Mouse (Mus musculus) lung, embryonic 15.5 days (tissue): ENCODE data around the gene Col18a1. TPM values are rescaled to one million over a fixed set of nuclear protein-coding genes. Genes with fewer than 3 reads are reported as not detected.

Source experiments
- ATAC-seq: fragments of 200-750 bp; cut with Nextera tagmentation; 2 replicates; pipeline ENCODE4 v1.8.0; 2017; ENCODE audit warnings: moderate number of reproducible peaks, borderline replicate concordance; ENCODE audit not compliant: low FRiP score, low TSS enrichment; ENCODE audit errors: extremely low read depth
- H3K27ac ChIP-seq: fragments of 300-500 bp; sonication (generic); 2 replicates; pipeline ENCODE4 v1.5.1; 2015; ENCODE audit warnings: moderate library complexity, mild to moderate bottlenecking, inconsistent platforms
- H3K27me3 ChIP-seq: fragments of 300-500 bp; sonication (generic); 2 replicates; pipeline ENCODE4 v1.6.1; 2015; ENCODE audit warnings: inconsistent platforms
- H3K36me3 ChIP-seq: fragments of 300-500 bp; sonication (generic); 2 replicates; pipeline ENCODE4 v1.6.1; 2015; ENCODE audit warnings: inconsistent platforms
- H3K4me1 ChIP-seq: fragments of 300-500 bp; sonication (generic); 2 replicates; pipeline ENCODE4 v1.6.1; 2015; ENCODE audit warnings: inconsistent platforms
- H3K4me2 ChIP-seq: fragments of 300-500 bp; sonication (generic); 2 replicates; pipeline ENCODE4 v1.6.1; 2015; ENCODE audit warnings: inconsistent platforms, mild to moderate bottlenecking, moderate library complexity
- H3K4me3 ChIP-seq: fragments of 300-500 bp; sonication (generic); 2 replicates; pipeline ENCODE4 v1.5.1; 2015; ENCODE audit warnings: mild to moderate bottlenecking, inconsistent platforms
- H3K9ac ChIP-seq: fragments of 300-500 bp; sonication (generic); 2 replicates; pipeline ENCODE4 v1.6.1; 2015; ENCODE audit warnings: inconsistent platforms
- H3K9me3 ChIP-seq: fragments of 300-500 bp; sonication (generic); 2 replicates; pipeline ENCODE4 v1.6.1; 2016; ENCODE audit warnings: inconsistent platforms
- WGBS: fragments of 180-500 bp; shearing (Covaris S2); methylation state at CpG from one replicate; pipeline ENCODE4 v1.1.7; 2015; 5-methylcytosine and 5-hydroxymethylcytosine counted together
- polyA plus RNA-seq: library from polyadenylated mRNA; unstranded; fragments of >200 nt; fragmentation: Nextera tagmentation; extraction: Ambion mirVana; gene quantifications from 2 replicates; pipeline ENCODE4 v1.2.1, GENCODE M21; 2015

Gene Col18a1
- polyA plus RNA-seq, 1 experiment from 2014 or later: 283 TPM

- Histone ChIP-seq H3K9me3 (no peaks in the 10 kb centered on the region), H3K36me3 (no peaks in the 10 kb centered on the region), H3K27ac (no peak overlapping the region), H3K9ac (no peak overlapping the region), H3K4me1 (peaks cover 14% of the 10 kb centered on the region), H3K4me3 (no peak overlapping the region), H3K4me2 (no peak overlapping the region), H3K27me3 (no peaks in the 10 kb centered on the region)
- ATAC-seq: no peak
- 85% methylated on average over 9 of the region's 9 CpGs for WGBS
Observed at GRCm38 (mm10) chr10:77200295-77200694, 33.9 kb upstream of the Col18a1 start.

- H3K4me1 ChIP-seq: 0 out of 2 replicates have a peak, but pooled peaks cover 5% of the 10 kb centered on the region
- WGBS: 52% methylated on average over 2 of the region's 2 CpGs
- ATAC-seq: no peak
- no peak overlapping the region for H3K9ac ChIP-seq
- no peak overlapping the region for H3K4me3 ChIP-seq
- no peak overlapping the region for H3K27ac ChIP-seq
- H3K9me3 ChIP-seq: no peaks in the 10 kb centered on the region
- H3K36me3 ChIP-seq: no peaks in the 10 kb centered on the region
- no peak overlapping the region for H3K4me2 ChIP-seq
- H3K27me3 ChIP-seq: no peaks in the 10 kb centered on the region
Observed at GRCm38 (mm10) chr10:77199229-77199628, 32.9 kb upstream of the Col18a1 start.

- no peak overlapping the region for H3K9ac ChIP-seq
- H3K27ac ChIP-seq: no peak overlapping the region
- no peaks in the 10 kb centered on the region for H3K4me1 ChIP-seq
- no peak for ATAC-seq
- no peaks in the 10 kb centered on the region for H3K36me3 ChIP-seq
- WGBS: 25% methylated on average over 9 of the region's 9 CpGs
- no peak overlapping the region for H3K4me2 ChIP-seq
- no peak overlapping the region for H3K4me3 ChIP-seq
- no peaks in the 10 kb centered on the region for H3K27me3 ChIP-seq
- no peaks in the 10 kb centered on the region for H3K9me3 ChIP-seq
Observed at GRCm38 (mm10) chr10:77197469-77198209, 31.3 kb upstream of the Col18a1 start.

GRCm38 (mm10) chr10:77196676-77197075 lies 30.3 kb upstream of the Col18a1 start:
- Histone ChIP-seq H3K27ac (no peak overlapping the region), H3K4me1 (0 out of 2 replicates have a peak, but pooled peaks cover 4% of the 10 kb centered on the region), H3K27me3 (no peaks in the 10 kb centered on the region), H3K4me3 (no peak overlapping the region), H3K4me2 (no peak overlapping the region), H3K9ac (no peak overlapping the region), H3K9me3 (no peaks in the 10 kb centered on the region), H3K36me3 (no peaks in the 10 kb centered on the region)
- 82% methylated on average over 4 of the region's 4 CpGs for WGBS
- no peak for ATAC-seq

- no peaks in the 10 kb centered on the region for H3K27me3 ChIP-seq
- H3K9ac ChIP-seq: no peak overlapping the region
- H3K4me2 ChIP-seq: no peak overlapping the region
- no peaks in the 10 kb centered on the region for H3K9me3 ChIP-seq
- no peak for ATAC-seq
- WGBS: 70% methylated on average over 3 of the region's 3 CpGs
- no peak overlapping the region for H3K4me3 ChIP-seq
- no peak overlapping the region for H3K27ac ChIP-seq
- peaks cover 9% of the 10 kb centered on the region; the same call in 1 of the 2 replicates for H3K4me1 ChIP-seq
- no peaks in the 10 kb centered on the region for H3K36me3 ChIP-seq
Observed at GRCm38 (mm10) chr10:77196115-77196514, 29.8 kb upstream of the Col18a1 start.

- no peak overlapping the region for H3K9ac ChIP-seq
- no peak overlapping the region for H3K4me2 ChIP-seq
- no peaks in the 10 kb centered on the region for H3K9me3 ChIP-seq
- no peak for ATAC-seq
- peaks cover 18% of the 10 kb centered on the region for H3K4me1 ChIP-seq
- no peak overlapping the region for H3K27ac ChIP-seq
- H3K36me3 ChIP-seq: no peaks in the 10 kb centered on the region
- no peak overlapping the region for H3K4me3 ChIP-seq
- no peaks in the 10 kb centered on the region for H3K27me3 ChIP-seq
Observed at GRCm38 (mm10) chr10:77193495-77193894, 27.1 kb upstream of the Col18a1 start.

GRCm38 (mm10) chr10:77192745-77193144 lies 26.4 kb upstream of the Col18a1 start:
- Histone ChIP-seq H3K27ac (no peak overlapping the region), H3K4me2 (no peak overlapping the region), H3K36me3 (no peaks in the 10 kb centered on the region), H3K9ac (no peak overlapping the region), H3K4me3 (no peak overlapping the region), H3K4me1 (peaks cover 26% of the 10 kb centered on the region), H3K27me3 (no peaks in the 10 kb centered on the region), H3K9me3 (no peaks in the 10 kb centered on the region)
- 58% methylated on average over 17 of the region's 17 CpGs for WGBS
- no peak for ATAC-seq

GRCm38 (mm10) chr10:77190967-77191915 lies 24.9 kb upstream of the Col18a1 start:
- 25% methylated on average over 10 of the region's 10 CpGs for WGBS
- no peaks in the 10 kb centered on the region for H3K36me3 ChIP-seq
- H3K4me1 ChIP-seq: peaks cover 30% of the 10 kb centered on the region
- H3K27ac ChIP-seq: no peak overlapping the region
- peak; percentile 65; the same call in 1 of the 2 replicates for ATAC-seq
- H3K9me3 ChIP-seq: no peaks in the 10 kb centered on the region
- no peak overlapping the region for H3K9ac ChIP-seq
- no peak overlapping the region for H3K4me3 ChIP-seq
- H3K4me2 ChIP-seq: no peak overlapping the region
- H3K27me3 ChIP-seq: no peaks in the 10 kb centered on the region

- no peak overlapping the region for H3K4me2 ChIP-seq
Observed at GRCm38 (mm10) chr10:77187427-77187826, 21.1 kb upstream of the Col18a1 start.

GRCm38 (mm10) chr10:77182804-77183331 lies 16.5 kb upstream of the Col18a1 start:
- WGBS: 51% methylated on average over 3 of the region's 3 CpGs
- no peak overlapping the region for H3K4me2 ChIP-seq
- peak; percentile 87 for ATAC-seq
- peaks cover 6% of the 10 kb centered on the region for H3K4me1 ChIP-seq
- H3K4me3 ChIP-seq: no peak overlapping the region
- H3K27me3 ChIP-seq: no peaks in the 10 kb centered on the region
- H3K9me3 ChIP-seq: no peaks in the 10 kb centered on the region
- H3K27ac ChIP-seq: peak overlapping the region; percentile 59
- H3K9ac ChIP-seq: no peak overlapping the region
- H3K36me3 ChIP-seq: no peaks in the 10 kb centered on the region

More at GRCm38 (mm10) chr10:77187427-77187826, 21.1 kb upstream of the Col18a1 start:
- no peaks in the 10 kb centered on the region for H3K9me3 ChIP-seq
- no peak overlapping the region for H3K27ac ChIP-seq
- WGBS: 52% methylated on average over 7 of the region's 7 CpGs
- peaks cover 29% of the 10 kb centered on the region for H3K4me1 ChIP-seq
- no peak for ATAC-seq
- H3K27me3 ChIP-seq: no peaks in the 10 kb centered on the region
- H3K4me3 ChIP-seq: no peak overlapping the region
- no peak overlapping the region for H3K9ac ChIP-seq
- H3K36me3 ChIP-seq: no peaks in the 10 kb centered on the region

GRCm38 (mm10) chr10:77180110-77180509 lies 13.8 kb upstream of the Col18a1 start:
- Histone ChIP-seq H3K27me3 (no peaks in the 10 kb centered on the region), H3K27ac (no peak overlapping the region), H3K4me3 (no peak overlapping the region), H3K9ac (no peak overlapping the region), H3K9me3 (no peaks in the 10 kb centered on the region), H3K4me1 (no peaks in the 10 kb centered on the region), H3K4me2 (no peak overlapping the region), H3K36me3 (no peaks in the 10 kb centered on the region)
- no peak for ATAC-seq
- WGBS: 70% methylated on average over 3 of the region's 3 CpGs

- Histone ChIP-seq H3K4me2 (no peak overlapping the region), H3K27me3 (no peaks in the 10 kb centered on the region), H3K36me3 (no peaks in the 10 kb centered on the region), H3K4me3 (no peak overlapping the region), H3K9me3 (no peaks in the 10 kb centered on the region), H3K9ac (no peak overlapping the region), H3K27ac (no peak overlapping the region), H3K4me1 (no peaks in the 10 kb centered on the region)
- 73% methylated on average over 7 of the region's 7 CpGs for WGBS
- no peak for ATAC-seq
Observed at GRCm38 (mm10) chr10:77178691-77179090, 12.3 kb upstream of the Col18a1 start.
